Mouse (Mus musculus) olfactory bulb, adult 2 months (tissue): ENCODE measurements around the gene Lrpprc.

Experiments used
- CTCF ChIP-seq: fragments of 200-500 bp; IDR thresholded peaks from 2 replicates; pipeline ENCODE4 v1.5.1; 2012; ENCODE audit warnings: low read depth, mild to moderate bottlenecking, low read length, moderate library complexity; ENCODE audit not compliant: insufficient read depth
- POLR2A ChIP-seq: fragments of 200-500 bp; IDR thresholded peaks from 2 replicates; pipeline ENCODE4 v1.6.1; 2012; ENCODE audit warnings: mild to moderate bottlenecking, low read depth, low read length, moderate library complexity; ENCODE audit not compliant: insufficient read depth

- TF ChIP-seq CTCF, result no peak
- no peak for TF ChIP-seq POLR2A
Observed at GRCm38 (mm10) chr17:84820603-84821002, 30.0 kb upstream of the Lrpprc start.
